Mouse (Mus musculus) skeletal muscle tissue, postnatal 0 days (tissue): ENCODE measurements around the gene Anxa7. TPM values are rescaled to one million over a fixed set of nuclear protein-coding genes. Genes with fewer than 3 reads are reported as not detected.

ENCODE experiments used
- polyA plus RNA-seq: library from polyadenylated mRNA; unstranded; fragments of >200 nt; fragmentation: Nextera tagmentation; extraction: Ambion mirVana; gene quantifications from 2 replicates; pipeline ENCODE4 v1.2.1, GENCODE M21; 2015

Gene Anxa7
- 26.2 and 30.5 TPM in 2 replicates for polyA plus RNA-seq

GRCm38 (mm10) chr14:20479291-20480194 is at the start of gene Anxa7:
TSS of gene Anxa7 (minus strand) at chr14:20480133.

GRCm38 (mm10) chr14:20496603-20497002 is 16.7 kb upstream of the Anxa7 start, which contains the start of gene Mss51:
TSS of gene Mss51 (minus strand) at chr14:20496901.

DNA sequence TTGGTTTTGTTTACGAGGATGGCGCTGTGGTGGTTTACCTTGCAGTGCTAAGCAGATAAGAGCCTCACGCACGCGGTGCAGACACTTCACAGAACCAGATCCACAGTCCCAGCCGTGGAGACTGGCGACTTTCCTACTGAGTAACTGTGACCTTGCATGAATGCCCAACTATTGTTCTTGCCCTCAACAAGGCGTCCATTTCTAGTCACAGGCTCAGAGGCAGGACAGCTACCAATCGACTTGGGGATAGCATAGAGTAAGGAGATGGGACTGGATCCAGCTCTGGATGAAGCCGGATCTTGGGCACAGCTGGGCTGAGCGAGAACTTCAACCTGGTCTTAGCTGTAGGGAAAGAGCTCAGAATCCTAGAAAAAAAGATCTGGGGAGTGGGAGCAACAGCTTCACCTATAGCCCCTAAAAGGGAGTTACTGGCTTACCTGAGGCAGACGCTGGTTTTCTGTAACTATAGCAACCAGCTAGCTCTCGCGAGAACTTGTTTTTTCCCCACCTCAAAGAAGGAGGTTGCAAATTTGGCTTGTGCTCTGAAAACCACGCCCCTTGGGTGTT is 28.1 kb downstream of the Anxa7 start, which contains the start of gene Cfap70:
Cfap70 (minus strand) TSS at position 462 of the 567 bp plus-strand sequence.

Other genes with a start within 250 kb of the Anxa7 start
- gene Kcnk16, start 210.9 kb downstream of the Anxa7 start, polyA plus RNA-seq = not detected in 2 replicates
- 11.3 and 13.5 TPM in 2 replicates for gene Nudt13, start 185.4 kb downstream of the Anxa7 start, polyA plus RNA-seq
- gene Ecd, start 132.0 kb downstream of the Anxa7 start, polyA plus RNA-seq = 23.9 and 26.2 TPM in 2 replicates
- 14.8 and 16.4 TPM in 2 replicates for gene Fam149b, start 132.0 kb downstream of the Anxa7 start, polyA plus RNA-seq
- 35.8 and 42.1 TPM in 2 replicates for gene Dnajc9, start 91.2 kb downstream of the Anxa7 start, polyA plus RNA-seq
- gene Mrps16, start 86.5 kb downstream of the Anxa7 start, polyA plus RNA-seq = 77.4 and 86.8 TPM in 2 replicates
- gene Cfap70, start 27.9 kb downstream of the Anxa7 start, polyA plus RNA-seq = 0.12 and 0.23 TPM in 2 replicates
- 0.84 and 0.94 TPM in 2 replicates for gene Mss51, start 16.8 kb upstream of the Anxa7 start, polyA plus RNA-seq
- gene Ppp3cb, start 66.4 kb upstream of the Anxa7 start, polyA plus RNA-seq = 37.6 and 51.1 TPM in 2 replicates
- 1.8 and 2.3 TPM in 2 replicates for gene Usp54, start 160.9 kb upstream of the Anxa7 start, polyA plus RNA-seq
- gene Myoz1, start 176.4 kb upstream of the Anxa7 start, polyA plus RNA-seq = 1,828 and 2,171 TPM in 2 replicates
- gene Synpo2l, start 188.2 kb upstream of the Anxa7 start, polyA plus RNA-seq = 124 and 130 TPM in 2 replicates
- 31.6 and 33.9 TPM in 2 replicates for gene Sec24c, start 194.2 kb upstream of the Anxa7 start, polyA plus RNA-seq
- 15.7 and 16.4 TPM in 2 replicates for gene Fut11, start 214.8 kb upstream of the Anxa7 start, polyA plus RNA-seq
- 181 and 199 TPM in 2 replicates for gene Chchd1, start 222.9 kb upstream of the Anxa7 start, polyA plus RNA-seq
- gene Zswim8, start 227.4 kb upstream of the Anxa7 start, polyA plus RNA-seq = 12.3 and 14.6 TPM in 2 replicates